Mouse (Mus musculus) heart, embryonic 11.5 days (tissue): ENCODE measurements around the gene Mfap1a. TPM values are rescaled to one million over a fixed set of nuclear protein-coding genes. Genes with fewer than 3 reads are reported as not detected.
A peak's percentile ranks its signal among the peaks of the same experiment; 100 is the strongest.
"Not testable (repeated sequence)": the region's sequence is repeated elsewhere in the genome, so short reads cannot be mapped to it uniquely, and the experiment has no call there.

Source experiments
- ATAC-seq: fragments of 200-750 bp; cut with Nextera tagmentation; replicated peaks from 2 replicates; pipeline ENCODE4 v1.8.0; 2017; ENCODE audit warnings: moderate library complexity; ENCODE audit not compliant: insufficient number of reproducible peaks, low FRiP score, low TSS enrichment
- H3K27ac ChIP-seq: fragments of 300-500 bp; sonication (generic); 2 replicates; pipeline ENCODE4 v1.5.1; 2014; ENCODE audit warnings: mild to moderate bottlenecking, low read depth, low read length
- H3K27me3 ChIP-seq: fragments of 300-500 bp; sonication (generic); 2 replicates; pipeline ENCODE4 v1.6.1; 2014; ENCODE audit warnings: mild to moderate bottlenecking, low read length, mixed read lengths; ENCODE audit not compliant: control insufficient read depth, insufficient read depth
- H3K36me3 ChIP-seq: fragments of 300-500 bp; sonication (generic); 2 replicates; pipeline ENCODE4 v1.6.1; 2014; ENCODE audit warnings: mild to moderate bottlenecking, low read length, moderate library complexity, mixed read lengths; ENCODE audit not compliant: control insufficient read depth, insufficient read depth
- H3K4me1 ChIP-seq: fragments of 300-500 bp; sonication (generic); 2 replicates; pipeline ENCODE4 v1.6.1; 2014; ENCODE audit warnings: low read length; ENCODE audit not compliant: control insufficient read depth, insufficient read depth
- H3K4me2 ChIP-seq: fragments of 300-500 bp; sonication (generic); 2 replicates; pipeline ENCODE4 v1.6.1; 2014; ENCODE audit warnings: mild to moderate bottlenecking, moderate library complexity
- H3K4me3 ChIP-seq: fragments of 300-500 bp; sonication (generic); 2 replicates; pipeline ENCODE4 v1.5.1; 2014; ENCODE audit warnings: low read depth, low read length
- H3K9ac ChIP-seq: fragments of 300-500 bp; sonication (generic); 2 replicates; pipeline ENCODE4 v1.6.1; 2014; ENCODE audit warnings: mild to moderate bottlenecking, low read depth, low read length, moderate library complexity
- H3K9me3 ChIP-seq: fragments of 300-500 bp; sonication (generic); replicated peaks from 2 replicates; pipeline ENCODE4 v1.6.1; 2016; ENCODE audit warnings: low read length; ENCODE audit not compliant: control insufficient read depth
- WGBS: fragments of 180-500 bp; shearing (Covaris S2); extraction: QIAGEN DNeasy Blood & Tissue Kit; methylation state at CpG from one replicate; pipeline ENCODE4 v1.1.7; 2014; ENCODE audit not compliant: insufficient replicate concordance; 5-methylcytosine and 5-hydroxymethylcytosine counted together
- polyA plus RNA-seq: library from polyadenylated mRNA; unstranded; fragments of >200 nt; fragmentation: Nextera tagmentation; extraction: Ambion mirVana; gene quantifications from 2 replicates; pipeline ENCODE4 v1.2.1, GENCODE M21; 2014

Mfap1a gene
- polyA plus RNA-seq, 1 experiment from 2014 or later, result 19.2 TPM

DNA sequence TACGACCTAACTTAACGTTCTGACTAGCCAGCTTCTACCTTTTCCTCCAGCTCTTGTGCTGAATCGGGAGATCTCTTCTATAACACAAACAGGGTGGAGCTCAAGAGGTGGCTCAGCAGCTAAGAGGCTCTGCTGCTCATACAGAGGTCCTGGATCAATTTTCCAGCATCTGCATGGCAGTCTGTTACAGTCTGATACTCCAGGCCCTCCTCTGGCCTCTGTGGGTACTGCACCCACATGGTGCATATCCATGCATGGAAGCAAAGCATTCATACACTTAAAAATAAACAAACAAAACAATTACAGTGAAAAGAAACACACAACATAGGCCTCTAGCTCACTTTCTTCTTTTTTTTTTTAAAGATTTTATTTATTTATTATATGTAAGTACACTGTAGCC is 33.7 kb downstream of the Mfap1a start:
- not testable (repeated sequence) for ATAC-seq, H3K36me3 ChIP-seq, H3K9me3 ChIP-seq, H3K4me3 ChIP-seq, H3K9ac ChIP-seq, H3K4me1 ChIP-seq, H3K27me3 ChIP-seq, H3K27ac ChIP-seq, H3K4me2 ChIP-seq
- WGBS, result 98% methylated on average over 3 of the region's 3 CpGs

DNA sequence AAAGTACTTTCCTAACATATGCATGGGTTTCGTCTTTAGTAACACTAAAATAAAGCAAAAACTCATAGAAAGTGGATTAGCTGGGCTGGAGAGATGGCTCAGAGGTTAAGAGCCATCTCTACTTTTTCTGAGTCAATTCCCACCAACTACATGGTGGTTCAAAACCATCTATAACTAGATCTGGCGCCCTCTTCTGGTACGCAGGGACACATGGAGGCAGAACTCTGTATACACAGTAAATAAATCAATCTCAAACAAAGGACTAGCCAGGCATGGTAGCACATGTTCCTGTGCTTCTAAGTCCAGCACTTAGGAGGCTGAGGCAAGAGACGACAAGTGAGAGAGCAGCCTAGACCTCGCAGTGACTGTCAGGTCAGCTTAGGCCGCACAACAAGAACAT is 37.5 kb downstream of the Mfap1a start:
- H3K4me2 ChIP-seq, H3K36me3 ChIP-seq, ATAC-seq, H3K9me3 ChIP-seq, H3K27me3 ChIP-seq, H3K4me1 ChIP-seq, H3K27ac ChIP-seq, H3K4me3 ChIP-seq, H3K9ac ChIP-seq: not testable (repeated sequence)
- WGBS, result 88% methylated on average over 1 of the region's 6 CpGs

DNA sequence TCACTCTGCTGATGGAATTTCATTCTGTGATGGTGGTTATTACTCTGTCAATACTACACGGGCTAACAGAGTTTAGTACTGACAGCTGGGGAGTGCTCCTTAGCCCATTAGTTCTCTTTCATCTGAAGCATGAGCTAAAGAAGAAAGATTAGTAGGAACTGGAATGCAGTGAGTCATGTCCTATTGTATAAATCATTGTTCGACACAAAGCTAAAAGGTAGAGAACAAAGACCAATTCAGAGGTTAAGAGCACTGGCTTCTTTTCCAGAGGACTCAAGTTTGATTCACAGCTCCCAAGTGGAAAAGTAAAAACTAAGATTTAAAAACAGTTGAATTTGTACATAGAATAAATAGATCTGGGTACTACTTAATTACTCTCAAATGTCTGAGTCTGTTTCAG is 46.4 kb downstream of the Mfap1a start:
- no peaks in the 10 kb centered on the region for H3K36me3 ChIP-seq
- H3K27ac ChIP-seq, result no peak overlapping the region
- WGBS, result 73% methylated on average over 2 of the region's 2 CpGs
- no peaks in the 10 kb centered on the region for H3K27me3 ChIP-seq
- no peak overlapping the region for H3K4me2 ChIP-seq
- H3K4me3 ChIP-seq, result no peak overlapping the region
- H3K4me1 ChIP-seq, result peaks cover 3% of the 10 kb centered on the region; the same call in 1 of the 2 replicates
- H3K9ac ChIP-seq, result no peak overlapping the region
- no peaks in the 10 kb centered on the region for H3K9me3 ChIP-seq
- ATAC-seq, result no peak

DNA sequence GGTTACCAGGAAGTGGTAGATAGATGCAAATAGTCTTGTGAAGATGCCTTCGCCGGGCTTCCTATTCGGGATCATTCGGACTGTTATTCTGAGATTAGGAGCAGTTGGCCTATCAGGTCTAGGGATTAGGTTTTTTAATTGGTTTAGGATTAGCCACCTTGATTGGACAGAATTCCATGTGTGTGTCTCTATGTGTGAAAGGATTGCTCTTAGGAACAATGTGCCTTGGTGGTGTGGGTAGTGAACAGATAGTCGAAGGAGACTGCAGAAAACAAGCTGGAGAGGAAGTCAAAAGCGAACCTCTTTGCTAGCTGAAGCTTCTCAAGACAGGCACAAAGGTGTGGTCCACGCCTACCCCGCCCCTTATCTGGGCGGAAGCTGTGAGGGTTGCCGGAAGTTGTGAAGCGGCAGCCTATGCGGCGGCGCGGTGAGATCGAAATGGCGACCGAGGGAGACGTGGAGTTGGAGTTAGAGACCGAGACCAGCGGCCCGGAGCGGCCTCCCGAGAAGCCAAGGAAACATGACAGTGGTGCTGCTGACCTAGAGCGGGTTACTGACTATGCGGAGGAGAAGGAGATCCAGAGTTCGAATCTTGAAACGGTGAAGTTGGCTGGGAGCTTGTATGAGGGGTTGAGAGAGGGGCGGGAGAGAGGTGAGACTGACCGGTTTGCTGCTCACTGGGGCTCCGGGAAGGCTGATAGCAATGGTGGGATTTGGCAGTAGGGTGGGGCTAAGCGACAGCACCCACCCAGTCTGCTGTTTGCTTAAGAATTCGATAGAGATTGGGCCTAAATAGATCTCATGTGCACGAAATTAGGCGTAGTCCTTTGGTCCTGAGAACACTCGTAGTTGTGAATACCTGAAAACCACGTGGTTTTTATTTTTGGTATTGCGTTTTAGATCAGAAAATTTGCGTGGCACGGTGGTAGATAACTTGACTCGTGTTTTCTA is 49.5 kb downstream of the Mfap1a start, which contains the start of gene Serinc4:
Gene Serinc4 (minus strand): TSS at position 90 of the 951 bp plus-strand sequence.
- peak within 1 kb of the TSS; percentile 85 for H3K4me3 ChIP-seq
- peak within 1 kb of the TSS; percentile 86 for H3K9ac ChIP-seq
- H3K4me2 ChIP-seq, result peak within 1 kb of the TSS; percentile 75
- no peaks in the 10 kb centered on the region for H3K27me3 ChIP-seq
- ATAC-seq, result peak; percentile 83
- WGBS, result 3% methylated on average over 41 of the region's 41 CpGs
- peak within 1 kb of the TSS; percentile 81 for H3K27ac ChIP-seq
- H3K9me3 ChIP-seq, result no peaks in the 10 kb centered on the region
- peaks cover 8% of the 10 kb centered on the region; the same call in 1 of the 2 replicates for H3K36me3 ChIP-seq
- H3K4me1 ChIP-seq, result peaks cover 14% of the 10 kb centered on the region

DNA sequence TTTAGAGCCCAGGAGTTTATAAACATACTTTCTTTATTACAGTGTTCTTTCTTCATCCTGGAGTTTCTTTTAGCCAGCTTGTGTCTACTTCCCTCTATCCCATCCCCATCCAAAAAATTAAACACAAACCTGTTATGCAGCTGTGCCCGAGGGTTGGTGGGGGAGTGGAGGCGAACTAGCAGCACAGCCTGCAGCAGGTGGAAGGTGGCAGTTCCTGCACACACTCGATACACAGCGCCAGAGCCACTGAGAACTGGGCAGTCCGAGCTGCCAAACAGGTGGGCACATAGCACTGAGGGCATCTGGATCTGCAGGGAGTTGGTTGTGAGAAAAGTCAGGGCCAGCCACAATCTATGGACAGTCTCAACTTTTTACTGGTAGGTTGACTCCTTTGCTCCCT is 50.9 kb downstream of the Mfap1a start:
- peaks cover 23% of the 10 kb centered on the region for H3K4me1 ChIP-seq
- WGBS, result 73% methylated on average over 5 of the region's 5 CpGs
- no peak overlapping the region for H3K4me2 ChIP-seq
- H3K4me3 ChIP-seq, result no peak overlapping the region
- no peaks in the 10 kb centered on the region for H3K9me3 ChIP-seq
- H3K27ac ChIP-seq, result no peak overlapping the region
- H3K9ac ChIP-seq, result no peak overlapping the region
- no peaks in the 10 kb centered on the region for H3K27me3 ChIP-seq
- ATAC-seq, result no peak
- H3K36me3 ChIP-seq, result peaks cover 11% of the 10 kb centered on the region; the same call in 1 of the 2 replicates

DNA sequence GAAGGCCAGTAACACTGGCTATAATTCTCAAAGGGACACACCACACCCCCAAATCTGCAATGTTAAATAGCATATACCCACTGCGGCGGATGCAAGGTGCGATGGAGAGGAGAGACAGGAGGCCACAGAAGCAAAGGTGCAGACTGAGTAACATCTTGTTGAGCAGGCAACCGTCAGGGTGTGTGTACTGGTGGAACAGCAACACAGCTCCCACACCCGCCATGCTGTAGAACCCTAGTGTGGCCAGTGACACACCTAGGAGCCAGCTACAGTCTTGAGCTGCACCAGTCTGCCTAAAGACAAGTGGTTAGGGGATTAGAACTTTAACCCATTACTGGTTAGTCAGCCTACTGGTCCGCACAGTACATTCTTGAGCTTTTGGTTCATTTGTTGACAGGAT is 52.5 kb downstream of the Mfap1a start:
- H3K4me2 ChIP-seq, result no peak overlapping the region
- WGBS, result 82% methylated on average over 6 of the region's 6 CpGs
- no peaks in the 10 kb centered on the region for H3K9me3 ChIP-seq
- ATAC-seq, result no peak
- H3K4me1 ChIP-seq, result peaks cover 23% of the 10 kb centered on the region
- no peaks in the 10 kb centered on the region for H3K27me3 ChIP-seq
- peaks cover 11% of the 10 kb centered on the region; the same call in 1 of the 2 replicates for H3K36me3 ChIP-seq
- peak overlapping the region; percentile 84; the same call in 1 of the 2 replicates for H3K27ac ChIP-seq
- no peak overlapping the region for H3K4me3 ChIP-seq
- H3K9ac ChIP-seq, result no peak overlapping the region

DNA sequence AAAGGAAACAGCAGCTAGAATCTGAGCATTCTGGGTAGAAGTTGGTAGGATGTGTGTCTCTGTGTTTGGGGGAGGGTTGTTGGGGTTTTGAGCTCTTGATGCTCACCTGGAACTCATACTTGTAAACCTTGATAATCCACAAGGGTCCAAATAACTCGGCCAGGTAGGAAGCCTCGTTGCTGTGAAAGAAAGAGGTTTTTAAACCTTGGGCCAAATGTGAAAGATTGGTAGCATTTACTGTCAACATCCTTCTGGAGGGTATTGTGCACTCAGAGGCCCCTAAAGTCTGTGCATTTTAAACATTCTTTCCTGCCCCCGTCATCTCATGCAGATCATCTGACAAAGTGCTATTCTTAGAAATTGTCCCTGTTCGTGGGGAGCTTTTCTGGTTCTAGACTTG is 53.5 kb downstream of the Mfap1a start, which contains the start of gene Hypk:
Gene Hypk (plus strand): TSS at position 301 of the 400 bp plus-strand sequence.
- no peak within 1 kb of the TSS for H3K4me3 ChIP-seq
- H3K27ac ChIP-seq, result peak within 1 kb of the TSS; percentile 84
- no peaks in the 10 kb centered on the region for H3K9me3 ChIP-seq
- peaks cover 23% of the 10 kb centered on the region for H3K4me1 ChIP-seq
- WGBS, result 63% methylated on average over 4 of the region's 4 CpGs
- H3K36me3 ChIP-seq, result peaks cover 11% of the 10 kb centered on the region; the same call in 1 of the 2 replicates
- no peak for ATAC-seq
- no peak within 1 kb of the TSS for H3K9ac ChIP-seq
- no peaks in the 10 kb centered on the region for H3K27me3 ChIP-seq
- peak within 1 kb of the TSS; percentile 17; the same call in 1 of the 2 replicates for H3K4me2 ChIP-seq

DNA sequence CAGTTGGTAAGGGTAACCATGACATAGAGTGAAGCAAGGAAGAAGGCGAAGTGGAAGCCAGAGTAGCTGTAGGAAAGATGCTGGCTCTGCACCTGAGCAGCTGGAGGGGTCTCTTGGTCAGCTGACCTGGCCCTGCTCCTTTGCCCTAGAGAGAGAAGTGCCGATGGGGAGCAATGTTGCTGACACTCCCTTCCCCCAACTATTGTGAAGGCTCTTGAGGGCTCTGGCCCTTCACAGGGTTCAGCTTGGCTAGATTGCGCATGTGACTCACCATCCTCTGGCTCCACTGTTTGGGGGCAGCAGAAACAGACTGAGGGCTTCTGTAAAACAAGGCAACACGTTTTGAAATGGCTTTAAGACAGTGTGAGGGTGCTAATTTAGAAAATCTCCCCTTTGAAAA is 54.1 kb downstream of the Mfap1a start:
- Histone ChIP-seq H3K27ac (peak overlapping the region; percentile 84; the same call in 1 of the 2 replicates), H3K9ac (no peak overlapping the region), H3K4me3 (no peak overlapping the region), H3K4me1 (peaks cover 23% of the 10 kb centered on the region), H3K36me3 (peaks cover 11% of the 10 kb centered on the region; the same call in 1 of the 2 replicates), H3K4me2 (no peak overlapping the region), H3K9me3 (no peaks in the 10 kb centered on the region), H3K27me3 (no peaks in the 10 kb centered on the region)
- ATAC-seq, result no peak
- 58% methylated on average over 4 of the region's 4 CpGs for WGBS
